Mouse (Mus musculus): ENCODE measurements around the gene Herc3.

GRCm38 (mm10) chr6:58921623-58922022 lies 90.4 kb downstream of the Herc3 start:
- TF ChIP-seq CTCF (conservative IDR thresholded peaks at IDR 0.05; ENCODE audit: low read length): no peak
- TF ChIP-seq NANOG (IDR thresholded peaks at IDR 0.05; ENCODE audit: borderline replicate concordance, low read length): no peak
